Mouse (Mus musculus) megakaryocyte, adult 5-6 weeks (primary cell): ENCODE results near the gene H2-M9. TPM values are rescaled to one million over a fixed set of nuclear protein-coding genes. Genes with fewer than 3 reads are reported as not detected.

Source experiments
- ATAC-seq: 2 replicates; pipeline ENCODE4 v1.8.0; 2016; ENCODE audit warnings: mild to moderate bottlenecking, inconsistent platforms; ENCODE audit not compliant: poor library complexity, severe bottlenecking
- total RNA-seq, 2 experiments: library from RNA; stranded (forward) in 1 of 2; stranded (reverse) in 1 of 2; fragments of 153-499, 151-499 nt in 1 of 2; fragments of 221-1000, 200-1000 nt in 1 of 2; gene quantifications; 2 replicates each; pipeline versions ENCODE4 v1.2.3 to v1.2.4; 2015 to 2017

H2-M9 gene
- total RNA-seq (2015) (not detected in 2 replicates), total RNA-seq (2017) (not detected in 2 replicates)

GRCm38 (mm10) chr17:36642566-36642965, at the start of gene H2-M9:
Gene H2-M9 (minus strand): TSS chr17:36642666.
- ATAC-seq = no peak

GRCm38 (mm10) chr17:36672119-36672518, 29.7 kb upstream of the H2-M9 start, which contains the start of gene H2-M1:
Gene H2-M1 (minus strand): TSS chr17:36672219.
- no peak for ATAC-seq

Other genes starting within 250 kb of the H2-M9 start
- not detected in 2 replicates for gene H2-M10.4, start 180.3 kb downstream of the H2-M9 start, total RNA-seq (2015)
- not detected in 2 replicates for gene H2-M10.4, start 180.3 kb downstream of the H2-M9 start, total RNA-seq (2017)
- not detected in 2 replicates for gene H2-M11, start 95.6 kb downstream of the H2-M9 start, total RNA-seq (2015)
- gene H2-M11, start 95.6 kb downstream of the H2-M9 start, total RNA-seq (2017) = not detected in 2 replicates
- gene H2-M1, start 29.6 kb upstream of the H2-M9 start, total RNA-seq (2015) = not detected in 2 replicates
- not detected in 2 replicates for gene H2-M1, start 29.6 kb upstream of the H2-M9 start, total RNA-seq (2017)
- gene H2-M10.5, start 130.2 kb upstream of the H2-M9 start, total RNA-seq (2015) = not detected in 2 replicates
- gene H2-M10.5, start 130.2 kb upstream of the H2-M9 start, total RNA-seq (2017) = not detected in 2 replicates
- gene H2-M10.6, start 169.5 kb upstream of the H2-M9 start, total RNA-seq (2015) = not detected in 2 replicates
- not detected in 2 replicates for gene H2-M10.6, start 169.5 kb upstream of the H2-M9 start, total RNA-seq (2017)
- gene Trim26, start 194.5 kb upstream of the H2-M9 start, total RNA-seq (2015) = 27.4 and 29.0 TPM in 2 replicates
- gene Trim26, start 194.5 kb upstream of the H2-M9 start, total RNA-seq (2017) = 19.6 and 24.9 TPM in 2 replicates
- not detected in 2 replicates for gene Trim15, start 224.5 kb upstream of the H2-M9 start, total RNA-seq (2015)
- not detected in 2 replicates for gene Trim15, start 224.5 kb upstream of the H2-M9 start, total RNA-seq (2017)
- gene Trim10, start 226.9 kb upstream of the H2-M9 start, total RNA-seq (2015) = 0.52 and 0.76 TPM in 2 replicates
- gene Trim10, start 226.9 kb upstream of the H2-M9 start, total RNA-seq (2017) = 1.5 and 3.9 TPM in 2 replicates
- not detected in 2 replicates for gene Trim40, start 247.5 kb upstream of the H2-M9 start, total RNA-seq (2015)
- gene Trim40, start 247.5 kb upstream of the H2-M9 start, total RNA-seq (2017) = not detected in 2 replicates